Mouse (Mus musculus) layer of hippocampus, adult 18-20 months (tissue): ENCODE results near the gene Rassf5. TPM values are rescaled to one million over a fixed set of nuclear protein-coding genes. Genes with fewer than 3 reads are reported as not detected.

Experiments
- DNase-seq, 2 experiments: peaks; one replicate each; pipeline ENCODE4 v3.0.0; 2022; ENCODE audit warnings: low spot score in 2 of 2
- long read RNA-seq: library from polyadenylated mRNA; stranded (forward); transcript quantifications from one replicate; pipeline ENCODE4 v2.0.0, GENCODE M21; 2021
- total RNA-seq, 2 experiments: library from RNA; stranded (reverse); gene quantifications; 2 replicates each; pipeline ENCODE4 v1.2.3; 2021

The Rassf5 gene
- 10 to 100 TPM; 15.9 to 17.4 TPM for total RNA-seq
- long read RNA-seq, transcript Rassf5-201 (6 exons, 3,485 nt): major isoform, 19 of 22 reads
- long read RNA-seq, partial matches to known transcripts: 0 of 22 reads
- long read RNA-seq, other reads (novel, unspliced or antisense): 1 of 22 reads

DNA sequence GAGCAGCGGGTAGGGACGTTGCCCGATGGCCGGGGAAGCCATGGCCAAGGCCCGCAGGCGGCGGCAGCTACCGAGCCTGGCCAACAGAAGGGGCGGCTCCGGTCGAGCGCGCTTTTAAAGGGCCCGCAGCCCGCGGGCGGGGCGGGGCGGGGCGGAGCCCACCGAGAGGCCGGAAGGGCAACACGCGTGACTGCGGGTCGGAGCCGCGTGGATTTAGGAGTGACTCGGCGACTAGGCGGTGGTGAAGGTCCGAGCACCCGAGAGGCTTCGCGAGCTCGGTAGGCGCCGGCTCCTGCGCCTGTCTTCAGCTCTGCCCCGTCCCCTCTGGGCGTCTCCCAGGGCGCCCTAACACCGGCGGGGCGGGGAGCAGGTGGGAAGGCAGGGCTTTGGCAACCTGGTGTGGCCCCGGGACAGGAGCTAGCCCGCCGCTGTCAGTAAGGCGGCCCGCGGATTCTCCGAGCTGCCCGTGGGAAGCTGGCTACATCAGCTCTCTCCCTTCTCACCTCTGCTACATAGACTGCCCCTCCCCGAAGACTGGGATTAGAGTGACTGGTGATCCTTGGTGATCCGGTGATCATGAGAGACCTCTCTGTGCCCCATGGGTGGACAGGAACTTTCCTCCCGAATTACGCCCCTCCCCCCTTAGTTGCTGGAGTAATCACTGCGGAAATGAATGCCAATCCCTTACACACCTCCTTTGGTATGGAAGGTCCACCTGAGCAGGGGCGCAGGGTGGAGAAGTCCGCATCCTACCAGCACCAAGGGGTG lies at the start of gene Rassf5:
Gene Rassf5, minus strand, starts transcription at position 170 of the 768 bp plus-strand sequence.
- DNase-seq: peak in 1 of 2 experiments; percentile 65

DNA sequence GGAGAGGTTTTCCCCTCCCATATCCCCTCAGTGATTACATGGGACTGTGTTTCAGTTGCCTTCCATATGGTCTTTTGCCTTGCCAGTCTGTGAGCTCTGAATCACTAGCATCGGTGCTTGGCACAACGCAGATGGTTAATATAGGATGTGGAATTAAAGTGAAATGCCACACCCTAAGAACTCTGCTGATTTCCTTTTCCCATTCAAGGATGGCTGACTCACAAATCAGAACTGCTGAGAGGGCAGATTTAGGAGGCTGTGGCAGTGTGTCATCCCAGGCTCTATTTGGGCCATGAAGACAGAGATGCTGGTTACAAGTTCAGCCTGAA lies 48.8 kb upstream of the Rassf5 start:
- peak; percentile 53 to 76 for DNase-seq

DNA sequence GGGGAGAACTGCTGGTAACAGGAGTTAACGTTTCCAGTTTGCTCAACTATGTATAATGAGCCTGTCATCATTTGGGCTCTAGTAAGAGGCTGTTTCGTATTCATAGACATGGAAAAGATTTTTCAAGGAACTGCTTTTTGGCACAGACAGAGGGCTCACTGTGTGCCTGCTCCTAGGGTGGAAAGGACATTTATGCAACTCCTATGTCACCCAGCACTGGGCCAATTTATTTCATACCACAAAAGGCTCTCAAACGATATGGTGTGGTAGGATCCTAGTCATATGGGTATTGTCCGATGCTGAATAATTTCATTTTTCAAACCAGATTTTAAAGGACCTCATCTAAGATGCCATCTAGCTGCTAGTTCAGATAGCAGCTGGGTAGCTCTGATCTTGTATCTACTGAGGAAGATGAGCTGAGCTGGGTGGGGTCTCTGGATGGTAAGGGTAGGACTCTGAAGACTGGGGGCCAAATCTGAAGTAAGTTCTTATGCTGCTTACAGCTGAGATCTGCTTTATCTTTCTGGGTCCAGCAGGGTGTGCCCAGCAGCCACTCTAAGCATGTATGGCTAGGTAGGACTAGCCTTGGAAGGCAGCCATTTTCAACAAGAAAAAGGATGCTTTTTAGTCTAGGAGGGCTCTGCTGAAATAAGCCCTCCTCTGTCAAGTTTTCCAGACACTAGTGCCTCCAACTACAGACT lies 48.3 kb upstream of the Rassf5 start:
- no peak for DNase-seq

DNA sequence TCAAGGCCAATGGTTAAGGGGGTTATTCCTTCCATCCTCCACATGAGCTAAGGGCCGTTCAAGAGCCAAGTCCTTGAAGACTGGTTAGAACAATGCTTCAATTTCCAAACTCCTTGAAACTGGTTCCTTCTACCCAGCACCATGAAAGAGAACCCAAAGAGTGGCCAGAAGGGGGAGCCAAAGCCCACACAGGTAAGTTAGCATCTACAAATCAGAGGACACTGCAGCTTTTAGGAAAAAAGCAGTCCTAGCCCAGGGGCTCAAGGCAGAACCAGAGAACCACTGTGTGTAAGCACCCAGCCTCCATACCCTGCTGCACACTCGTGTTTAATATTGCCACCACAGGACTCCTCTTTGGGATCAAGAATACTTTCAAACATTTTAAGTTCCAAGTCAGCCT lies 45.6 kb upstream of the Rassf5 start:
- peak; percentile 26 to 79 for DNase-seq

DNA sequence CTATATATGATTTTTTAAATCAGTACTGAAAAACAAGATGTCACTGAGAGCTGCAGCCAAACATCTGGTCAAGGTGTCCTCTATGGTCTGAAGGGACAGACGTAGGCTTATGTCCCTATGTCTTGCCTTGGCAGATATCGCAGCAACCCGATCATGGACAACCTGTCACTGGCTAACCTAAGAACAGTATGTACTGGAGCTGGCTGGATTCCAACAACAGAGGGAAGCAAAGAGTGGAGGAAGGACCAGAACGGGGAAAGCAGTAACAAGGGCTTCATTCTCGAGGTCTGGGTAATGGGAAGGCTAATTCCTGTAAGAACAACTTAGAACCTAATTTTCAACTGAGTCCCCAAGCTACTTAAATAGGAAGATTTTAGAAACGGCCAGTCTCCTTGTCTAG lies 43.9 kb upstream of the Rassf5 start:
- no peak for DNase-seq

DNA sequence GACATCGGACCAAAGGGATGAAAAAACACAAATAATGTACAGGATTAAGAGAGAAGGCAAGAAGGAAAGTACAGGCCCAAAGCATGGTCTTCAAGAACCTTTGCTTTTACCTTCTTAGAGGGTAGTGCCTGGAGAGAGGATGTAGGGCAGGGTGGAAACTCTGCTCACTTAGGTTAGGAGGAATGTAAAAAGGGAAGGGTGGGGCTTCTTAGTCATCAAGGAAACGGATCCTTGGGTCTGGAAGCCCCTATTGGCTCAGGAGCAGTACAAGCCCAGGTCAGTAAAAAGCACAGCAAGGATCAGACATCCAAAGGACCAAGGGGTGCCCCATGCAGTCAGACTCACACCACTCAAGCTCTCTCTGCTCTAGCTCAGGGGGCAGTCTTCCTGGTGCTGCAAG lies 42.2 kb upstream of the Rassf5 start:
- no peak for DNase-seq

GRCm38 (mm10) chr1:131286803-131287202 lies 41.7 kb upstream of the Rassf5 start:
- DNase-seq: no peak

- DNase-seq: no peak
These were observed 39.6 kb upstream of the Rassf5 start for GRCm38 (mm10) chr1:131284616-131285015.

DNA sequence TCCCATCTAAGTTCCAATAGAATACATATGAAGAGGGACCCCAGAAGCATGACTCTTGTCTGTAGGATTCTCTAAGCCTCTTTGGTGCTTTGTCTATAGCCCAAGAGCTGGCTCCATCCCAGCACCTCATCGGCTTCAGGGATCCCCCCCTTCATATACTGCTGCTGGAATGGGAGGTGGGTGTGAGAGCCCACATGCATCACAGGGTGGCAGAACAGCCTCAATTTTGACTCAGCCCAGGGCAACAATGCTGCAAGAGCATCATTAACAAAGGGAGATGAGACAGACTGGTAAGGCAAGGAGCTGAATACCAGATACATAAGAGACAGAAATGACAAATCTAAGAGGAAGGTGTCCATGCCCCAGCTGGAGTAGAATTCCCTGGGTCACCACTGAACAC lies 39.1 kb upstream of the Rassf5 start:
- no peak for DNase-seq

DNA sequence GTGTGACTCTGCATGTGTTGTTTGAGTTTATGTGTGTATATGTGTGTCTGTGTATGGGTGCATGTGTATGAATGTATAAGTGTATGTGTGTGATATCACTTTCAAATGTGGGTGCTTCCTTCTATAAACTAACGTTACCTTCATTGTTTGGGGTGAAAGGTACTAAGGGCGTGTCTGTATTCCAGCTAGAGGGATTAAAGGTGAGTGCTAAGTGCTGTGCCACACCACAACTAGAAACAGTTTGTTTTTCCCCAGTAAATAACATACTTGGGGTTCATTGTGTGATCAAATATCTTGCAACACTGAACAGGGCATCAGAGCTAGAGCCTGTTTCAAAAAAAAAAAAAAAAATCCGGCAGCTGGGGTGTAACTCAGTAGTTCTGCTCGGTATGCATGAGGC lies 36.7 kb upstream of the Rassf5 start:
- DNase-seq: no peak

- DNase-seq: no peak
These were observed 35.2 kb upstream of the Rassf5 start for GRCm38 (mm10) chr1:131280280-131280679.

- DNase-seq: no peak
These were observed 34.4 kb upstream of the Rassf5 start, which contains the start of gene Ikbke for GRCm38 (mm10) chr1:131279456-131279776. Gene Ikbke, minus strand, starts transcription at chr1:131279606.

DNA sequence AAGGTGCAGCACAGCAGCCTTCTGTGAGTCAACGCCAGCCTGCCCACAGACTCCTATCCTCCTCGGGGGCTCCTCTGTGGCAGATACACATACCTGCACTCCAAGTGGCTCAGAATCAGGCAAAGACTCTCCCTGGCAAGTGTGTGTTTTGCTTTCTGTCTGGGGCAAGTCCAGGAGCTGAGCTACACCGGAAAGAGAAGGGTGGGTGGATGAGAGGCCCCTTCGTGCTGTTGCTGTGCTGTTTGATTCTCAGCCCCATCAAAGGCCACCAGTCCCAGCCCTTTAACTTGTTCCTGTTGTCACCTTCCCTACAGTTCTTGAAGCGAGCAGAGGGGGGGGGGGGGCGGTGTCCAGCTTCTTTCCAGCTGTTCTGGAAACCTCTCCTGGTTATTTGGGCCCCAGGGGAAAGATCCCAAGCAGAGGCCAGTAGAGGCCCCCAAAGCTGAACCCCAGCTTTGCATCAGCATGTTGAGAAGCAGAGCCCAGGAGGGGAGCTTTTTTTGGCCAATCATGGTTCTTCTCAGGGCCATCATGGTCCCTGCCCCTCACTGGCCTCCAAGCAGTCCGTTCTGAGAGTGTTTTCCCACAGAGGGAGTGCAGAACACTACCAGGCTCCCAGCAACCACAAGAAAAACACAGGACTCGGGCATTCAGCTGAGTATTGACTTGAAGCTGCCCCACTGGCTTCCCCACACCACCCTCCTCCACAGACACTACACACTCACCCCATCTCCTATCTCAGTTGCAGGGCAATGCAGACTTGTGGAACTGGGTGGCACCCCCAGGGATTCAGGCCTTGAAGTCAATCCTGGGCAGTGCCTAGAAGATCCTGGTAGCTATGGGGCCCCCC lies 33.8 kb upstream of the Rassf5 start:
- no peak for DNase-seq

GRCm38 (mm10) chr1:131276831-131277230 lies 31.8 kb upstream of the Rassf5 start:
- DNase-seq: no peak

DNA sequence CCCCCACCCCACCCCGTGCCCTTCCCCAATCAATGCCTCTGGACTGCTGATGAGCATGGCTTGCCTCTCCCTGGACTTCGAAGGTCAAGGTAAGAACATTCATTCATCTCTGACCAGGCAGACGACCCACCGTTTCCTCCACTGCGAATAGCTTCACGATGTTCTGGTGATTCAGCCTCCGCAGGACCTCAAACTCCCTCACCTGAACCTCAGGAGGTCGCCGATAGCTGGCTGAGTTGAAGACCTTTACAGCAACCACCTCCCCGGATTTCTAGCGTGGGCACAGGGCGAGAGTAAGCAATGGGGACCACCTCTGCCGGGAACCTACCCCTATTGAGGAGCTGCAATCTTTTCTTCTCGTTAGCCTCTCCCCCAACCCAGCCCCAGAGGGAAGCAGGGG lies 30.5 kb upstream of the Rassf5 start:
- no peak for DNase-seq

DNA sequence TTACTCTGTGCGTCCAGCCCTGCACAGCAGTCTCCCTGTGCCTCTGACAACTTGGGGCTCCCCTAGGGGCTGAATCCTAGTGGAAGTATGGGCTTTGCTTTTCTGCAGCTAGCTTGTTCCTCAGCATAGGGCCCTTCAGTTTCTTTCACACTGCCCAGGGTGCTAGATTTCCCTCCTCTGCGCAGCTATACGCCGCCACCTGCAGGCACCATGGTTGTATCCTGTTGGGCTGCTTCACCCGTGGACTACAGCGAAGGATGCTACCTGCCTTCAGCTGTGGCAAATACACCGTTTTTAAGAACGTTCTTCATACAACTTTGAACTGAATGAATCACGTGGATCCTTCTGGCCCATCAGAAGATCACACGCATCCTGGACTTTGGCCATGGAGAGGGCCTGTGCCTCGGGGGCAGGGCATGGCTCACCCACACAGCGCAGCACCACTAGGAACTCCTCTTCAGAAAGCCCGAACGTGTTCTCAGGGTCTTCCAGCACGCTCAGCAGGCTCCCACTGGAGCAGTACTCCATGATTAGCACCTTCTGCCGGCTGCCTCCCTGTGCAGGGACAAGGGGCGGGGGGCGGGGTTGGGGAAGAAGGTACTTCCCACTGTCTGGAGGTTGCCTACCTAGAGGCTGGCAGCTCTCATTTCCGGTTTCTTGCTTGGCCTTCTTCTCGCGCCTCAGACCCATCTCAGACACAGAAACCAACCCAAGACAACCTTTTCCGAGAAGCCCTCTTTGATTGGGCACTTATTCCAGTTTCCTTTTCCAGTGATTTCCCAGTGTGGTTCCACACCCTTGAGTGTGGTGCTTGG lies 29.9 kb upstream of the Rassf5 start:
- no peak for DNase-seq

- peak; percentile 44 to 85 for DNase-seq
These were observed 24.9 kb upstream of the Rassf5 start for GRCm38 (mm10) chr1:131269797-131270578.

- no peak for DNase-seq
These were observed 23.7 kb upstream of the Rassf5 start for GRCm38 (mm10) chr1:131268776-131269175.

GRCm38 (mm10) chr1:131263905-131264304 lies 18.8 kb upstream of the Rassf5 start:
- no peak for DNase-seq

DNA sequence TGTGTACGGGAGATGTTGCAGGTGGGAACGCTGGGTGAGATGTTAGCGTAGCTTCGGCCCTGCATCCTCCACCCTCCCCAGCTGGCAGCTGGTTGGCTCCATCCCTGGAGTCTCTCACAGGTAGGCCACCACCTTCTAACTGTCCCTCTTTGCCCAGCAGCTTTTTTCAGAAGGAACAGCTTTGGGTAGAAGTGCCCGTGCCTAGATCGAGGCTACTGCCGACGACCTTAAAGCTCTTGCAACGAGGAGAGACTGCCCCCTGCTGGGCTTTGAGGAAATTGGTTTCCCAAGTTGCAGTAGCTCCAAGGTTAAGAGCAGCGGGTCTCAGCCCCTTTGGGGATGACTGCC lies 15.2 kb upstream of the Rassf5 start:
- DNase-seq: peak in 1 of 2 experiments; percentile 72
